In genomic region chr17:67779812-67780211, GRCm38 (mm10) we compare ENCODE assay signal across 8 mouse cellular contexts.
DNase-seq lines count a peak whose midpoint lies in the region.

No protein-coding gene starts in this region.

- DNase-seq in cerebellum, postnatal 10 days = peak; percentile 63 to 66
- no peak for DNase-seq in cerebellum, postnatal 36 days
- DNase-seq in right cerebral cortex, postnatal 4 days = peak; percentile 14
- DNase-seq in right cerebral cortex, postnatal 10 days (ENCODE audit: low spot score in 2 of 2) = no peak
- peak; percentile 13 for DNase-seq in gonadal fat pad, adult 2 months (ENCODE audit: low read depth)
- DNase-seq in lung, postnatal 14 days = peak; percentile 37
- no peak for DNase-seq in thymus, adult 18-20 months
- DNase-seq in ovary, postnatal 14 days (ENCODE audit: low spot score) = no peak

Comparison
In these comparisons a context has a peak if more than half of its experiments do, and no peak if none do; other contexts are left out.
1. DNase-seq: peak in cerebellum, postnatal 10 days (2 of 2), right cerebral cortex, postnatal 4 days (single experiment), gonadal fat pad, adult 2 months (single experiment) and lung, postnatal 14 days (single experiment); none in cerebellum, postnatal 36 days (0 of 2), right cerebral cortex, postnatal 10 days (0 of 2), thymus, adult 18-20 months (0 of 2) and ovary, postnatal 14 days (single experiment).